Comparison of ENCODE assay signal across 20 mouse cellular contexts in the genomic region with DNA sequence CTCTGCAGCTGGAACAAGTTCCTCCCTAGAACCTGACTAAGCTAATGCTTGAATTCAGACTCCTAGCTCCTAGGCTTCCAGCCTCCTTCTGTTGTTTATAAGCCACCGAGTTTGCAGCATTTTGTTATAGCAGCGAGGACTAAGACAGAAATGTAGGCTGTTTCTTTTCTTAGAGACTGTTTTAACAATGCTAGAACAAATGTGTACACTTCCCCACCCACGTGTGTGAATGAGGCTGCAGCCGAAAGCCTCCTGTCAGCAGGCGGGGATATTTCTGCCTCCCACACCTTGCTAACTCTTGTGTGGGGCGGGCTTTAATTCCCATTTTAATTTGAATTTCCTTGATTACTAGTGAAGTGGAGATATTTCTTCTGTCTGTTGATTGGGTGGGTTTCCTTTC.
DNase-seq lines count a peak whose midpoint lies in the region; ATAC-seq and TF ChIP-seq lines count a peak whose summit lies in the region.
"Had no signal": no experiment of that assay in that cellular context is flagged by ENCODE, and none has a peak within 500 bp of the region (broad histone marks: within the 10 kb centered on the region; RNA-seq: fewer than 3 reads in every experiment).

No protein-coding gene starts in this region.

- ATAC-seq in liver, postnatal 0 days, result no peak
- ATAC-seq: forebrain, embryonic 14.5 days had no signal

- no peak overlapping the region for H3K4me3 ChIP-seq in liver, postnatal 0 days (ENCODE audit: low read depth, low read length)
- H3K4me3 ChIP-seq: embryonic facial prominence, embryonic 15.5 days; hindbrain, embryonic 15.5 days had no signal

- H3K9me3 ChIP-seq in liver, postnatal 0 days (ENCODE audit: low read length), result no peaks in the 10 kb centered on the region
- H3K9me3 ChIP-seq: embryonic facial prominence, embryonic 15.5 days; hindbrain, embryonic 15.5 days had no signal

- no peak for TF ChIP-seq CTCF in liver, postnatal 0 days (IDR thresholded peaks at IDR 0.05; ENCODE audit: low read depth)

- H3K4me2 ChIP-seq in liver, postnatal 0 days (ENCODE audit: low read depth, low read length), result no peak overlapping the region
- H3K4me2 ChIP-seq: embryonic facial prominence, embryonic 15.5 days; hindbrain, embryonic 15.5 days; midbrain, embryonic 11.5 days had no signal

- no peaks in the 10 kb centered on the region for H3K36me3 ChIP-seq in liver, postnatal 0 days (replicated peaks; ENCODE audit: insufficient read depth, low read length)
- H3K36me3 ChIP-seq: embryonic facial prominence, embryonic 15.5 days; hindbrain, embryonic 15.5 days had no signal

- intact Hi-C loops in left cerebral cortex, postnatal 36 days (cut with DNase I), result loop anchor here (2.0 kb wide), 1 partner anchor 62 kb away; no protein-coding TSS in a partner anchor

- no peak overlapping the region for H3K27ac ChIP-seq in liver, postnatal 0 days (ENCODE audit: low read depth)
- H3K27ac ChIP-seq: embryonic facial prominence, embryonic 15.5 days; hindbrain, embryonic 15.5 days; kidney, postnatal 0 days had no signal

- H3K4me1 ChIP-seq in liver, postnatal 0 days (ENCODE audit: insufficient read depth), result no peaks in the 10 kb centered on the region
- H3K4me1 ChIP-seq: embryonic facial prominence, embryonic 15.5 days; hindbrain, embryonic 15.5 days had no signal

- no peaks in the 10 kb centered on the region for H3K27me3 ChIP-seq in liver, postnatal 0 days (ENCODE audit: insufficient read depth, low read length)
- H3K27me3 ChIP-seq: embryonic facial prominence, embryonic 15.5 days; hindbrain, embryonic 15.5 days had no signal

- WGBS in liver, postnatal 0 days (ENCODE audit: insufficient replicate concordance), result 59% methylated on average over 6 of the region's 6 CpGs

- no peak for TF ChIP-seq EP300 in liver, postnatal 0 days (IDR thresholded peaks at IDR 0.05; ENCODE audit: low read depth)

- DNase-seq in layer of hippocampus, adult 11-12 months (ENCODE audit: low spot score), result peak; percentile 23
- no peak for DNase-seq in layer of hippocampus, adult 9-10 months (ENCODE audit: low spot score)
- DNase-seq in right cerebral cortex, adult 2 months (ENCODE audit: low spot score in 2 of 2), result peak; percentile 67 to 72
- DNase-seq in right cerebral cortex, postnatal 14 days, result no peak
- DNase-seq in left cerebral cortex, postnatal 36 days (ENCODE audit: low spot score in 2 of 2), result peak; percentile 58 to 62
- no peak for DNase-seq in liver, postnatal 0 days
- no peak for DNase-seq in cerebellum, postnatal 14 days
- DNase-seq in ovary, postnatal 36 days (ENCODE audit: low spot score), result no peak
- DNase-seq: adrenal gland, postnatal 25 days; cerebellum, adult 9-10 months; gastrocnemius, postnatal 36 days; kidney, adult 2 months; lung, postnatal 10 days; retina, postnatal 1 day; thymus, postnatal 25 days had no signal

- no peak overlapping the region for H3K9ac ChIP-seq in liver, postnatal 0 days (replicated peaks)
- H3K9ac ChIP-seq: embryonic facial prominence, embryonic 15.5 days; hindbrain, embryonic 15.5 days had no signal

Comparison
In these comparisons a context has a peak if more than half of its experiments do, and no peak if none do; other contexts are left out.
1. DNase-seq: peak in layer of hippocampus, adult 11-12 months (single experiment), right cerebral cortex, adult 2 months (2 of 2) and left cerebral cortex, postnatal 36 days (2 of 2); none in layer of hippocampus, adult 9-10 months (single experiment), right cerebral cortex, postnatal 14 days (single experiment), liver, postnatal 0 days (single experiment), cerebellum, postnatal 14 days (0 of 2) and ovary, postnatal 36 days (single experiment).